Mouse (Mus musculus) cerebellum, adult 8-10 months (tissue): ENCODE data around the gene Zfhx3.

Experiments used
- DNase-seq: peaks from one replicate; pipeline ENCODE4 v3.0.0; 2022

Zfhx3 gene

GRCm38 (mm10) chr8:108691456-108692238 is 749.2 kb downstream of the Zfhx3 start:
- DNase-seq = no peak

GRCm38 (mm10) chr8:108692239-108692627 is 749.8 kb downstream of the Zfhx3 start:
- DNase-seq = no peak

GRCm38 (mm10) chr8:108692669-108693665 is 750.5 kb downstream of the Zfhx3 start:
- DNase-seq = no peak

- DNase-seq = no peak
These were observed 751.4 kb downstream of the Zfhx3 start for GRCm38 (mm10) chr8:108693841-108694240.

GRCm38 (mm10) chr8:108694516-108694915 is 752.1 kb downstream of the Zfhx3 start:
- DNase-seq = no peak

GRCm38 (mm10) chr8:108695242-108695880 is 752.9 kb downstream of the Zfhx3 start:
- DNase-seq = no peak

GRCm38 (mm10) chr8:108695938-108696630 is 753.6 kb downstream of the Zfhx3 start:
- DNase-seq = no peak

- DNase-seq = no peak
These were observed 754.4 kb downstream of the Zfhx3 start for GRCm38 (mm10) chr8:108696631-108697410.

GRCm38 (mm10) chr8:108697589-108697988 is 755.1 kb downstream of the Zfhx3 start:
- DNase-seq = no peak

- no peak for DNase-seq
These were observed 755.7 kb downstream of the Zfhx3 start for GRCm38 (mm10) chr8:108698101-108698660.

- no peak for DNase-seq
These were observed 756.6 kb downstream of the Zfhx3 start for GRCm38 (mm10) chr8:108699011-108699410.

GRCm38 (mm10) chr8:108699454-108700345 is 757.3 kb downstream of the Zfhx3 start:
- no peak for DNase-seq

- no peak for DNase-seq
These were observed 759.1 kb downstream of the Zfhx3 start for GRCm38 (mm10) chr8:108701381-108702175.

- no peak for DNase-seq
These were observed 759.8 kb downstream of the Zfhx3 start for GRCm38 (mm10) chr8:108702201-108702600.

GRCm38 (mm10) chr8:108705751-108706150 is 763.3 kb downstream of the Zfhx3 start:
- DNase-seq = no peak

GRCm38 (mm10) chr8:108706491-108706847 is 764.0 kb downstream of the Zfhx3 start:
- DNase-seq = no peak

GRCm38 (mm10) chr8:108706848-108707541 is 764.6 kb downstream of the Zfhx3 start:
- no peak for DNase-seq

- no peak for DNase-seq
These were observed 765.3 kb downstream of the Zfhx3 start for GRCm38 (mm10) chr8:108707576-108708281.
